Mouse (Mus musculus) layer of hippocampus, adult 2 months (tissue): ENCODE measurements at regions not wholly inside any gene's neighbourhood (a gene's known extent, or its start where the extent isn't known, plus 50 kb on each side); places are given as distances from the start of the nearest gene placed in this dataset.

Source experiments
- DNase-seq, 2 experiments: peaks; one replicate each; pipeline ENCODE4 v3.0.0; 2022; ENCODE audit warnings: low spot score in 2 of 2
- H3K27ac ChIP-seq: fragments of 200-600 bp; 2 replicates; pipeline ENCODE4 v1.8.1; 2022
- H3K4me3 ChIP-seq: fragments of 200-600 bp; 2 replicates; pipeline ENCODE4 v1.8.1; 2022; ENCODE audit warnings: mild to moderate bottlenecking
- CTCF ChIP-seq: fragments of 200-600 bp; conservative IDR thresholded peaks from 2 replicates; pipeline ENCODE4 v1.8.1; 2022; ENCODE audit warnings: antibody characterized with exemption, mild to moderate bottlenecking, moderate library complexity

DNA sequence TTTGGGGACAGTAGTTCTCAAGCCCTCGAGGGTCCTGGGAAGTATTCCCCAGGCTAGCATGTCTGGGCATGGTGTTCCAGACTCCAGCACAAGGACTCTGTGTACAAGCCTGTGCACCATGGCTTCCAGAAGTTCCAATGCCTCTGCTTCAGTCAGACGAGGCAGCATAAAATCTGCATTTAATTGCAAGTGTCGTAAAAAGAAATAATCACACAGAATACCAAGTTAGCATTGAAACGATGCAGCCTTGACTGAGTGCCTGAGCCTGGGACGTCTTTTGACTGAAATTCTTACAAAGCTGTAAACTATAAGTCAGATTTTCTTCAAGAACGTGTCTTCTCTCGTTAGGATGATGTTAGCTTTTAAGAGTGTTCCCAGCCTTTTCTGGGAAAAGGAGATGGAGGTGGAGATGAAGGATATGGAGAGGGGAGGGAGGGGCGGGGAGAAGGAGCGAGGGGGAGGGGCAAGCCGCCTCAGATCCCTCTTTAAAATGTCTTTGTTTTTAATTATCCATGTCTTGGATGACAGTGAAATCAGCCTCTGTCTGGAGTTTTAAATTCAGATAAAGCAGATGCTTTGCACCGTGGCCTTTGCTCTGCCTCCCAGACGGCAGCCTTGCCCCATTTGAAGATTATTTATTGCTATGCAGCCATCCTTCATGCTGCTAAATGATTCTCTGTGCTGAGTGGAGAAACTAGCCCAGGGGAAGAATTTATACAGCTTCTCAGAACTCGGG, 154.3 kb downstream of the Cdc5l start:
- H3K27ac ChIP-seq: no peak overlapping the region
- no peak for DNase-seq
- no peak overlapping the region for H3K4me3 ChIP-seq
- no peak for TF ChIP-seq CTCF

DNA sequence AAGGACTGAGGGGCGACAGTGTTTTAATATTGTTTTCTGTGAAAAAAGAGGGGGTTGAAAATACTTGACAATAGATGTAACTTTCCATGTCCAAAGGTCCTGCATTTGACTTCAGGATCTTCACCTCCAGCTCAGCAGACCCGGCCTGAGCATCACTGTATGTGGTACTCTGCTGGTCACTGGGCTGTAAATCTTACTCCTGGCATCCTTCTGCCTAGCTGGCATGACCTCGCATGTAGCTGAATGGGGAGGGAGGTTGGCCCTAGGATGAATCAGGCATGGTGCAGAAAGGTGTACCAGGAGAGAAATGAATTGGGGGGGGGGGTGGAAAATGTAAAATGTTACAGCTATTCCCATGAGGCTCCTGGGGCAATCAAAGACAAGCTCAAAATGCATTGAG, 156.0 kb downstream of the Cdc5l start:
- H3K27ac ChIP-seq: no peak overlapping the region
- DNase-seq: no peak
- TF ChIP-seq CTCF: no peak
- H3K4me3 ChIP-seq: no peak overlapping the region

DNA sequence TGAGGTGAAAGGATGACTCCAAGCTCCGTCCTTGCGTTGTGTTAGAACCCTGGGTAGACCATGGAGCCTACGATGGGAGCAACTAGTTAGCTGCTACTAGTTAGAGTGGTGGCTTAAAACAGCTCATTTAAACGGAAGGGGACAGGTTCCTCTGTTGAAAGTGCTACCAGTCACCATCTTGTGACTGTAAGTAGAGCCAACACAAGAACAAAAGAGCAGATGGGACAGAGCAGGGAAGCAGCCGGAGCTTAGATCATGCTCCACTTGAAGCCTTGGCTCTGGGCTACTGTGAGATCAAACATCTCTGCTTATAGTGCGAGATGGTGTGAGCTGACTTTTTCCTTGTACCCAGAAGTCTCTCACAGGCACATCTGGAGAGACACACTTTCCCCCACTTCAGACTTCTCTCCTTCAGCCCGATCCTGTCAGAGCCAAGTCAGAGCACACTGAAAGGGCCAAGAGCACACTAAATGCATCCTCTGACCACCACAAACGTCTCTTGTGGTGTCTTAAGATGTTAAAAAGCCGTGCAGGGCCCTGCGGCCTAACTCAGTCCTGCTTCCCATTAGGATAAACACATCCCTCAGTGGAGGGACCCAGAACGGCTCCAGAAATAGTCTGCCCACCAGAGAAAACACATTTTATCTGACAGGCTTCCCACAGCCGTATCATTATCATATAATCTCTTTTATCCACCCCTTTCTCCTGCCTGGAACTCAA, 156.7 kb downstream of the Cdc5l start:
- DNase-seq: no peak
- TF ChIP-seq CTCF: no peak
- Histone ChIP-seq H3K4me3 (no peak overlapping the region), H3K27ac (no peak overlapping the region)

DNA sequence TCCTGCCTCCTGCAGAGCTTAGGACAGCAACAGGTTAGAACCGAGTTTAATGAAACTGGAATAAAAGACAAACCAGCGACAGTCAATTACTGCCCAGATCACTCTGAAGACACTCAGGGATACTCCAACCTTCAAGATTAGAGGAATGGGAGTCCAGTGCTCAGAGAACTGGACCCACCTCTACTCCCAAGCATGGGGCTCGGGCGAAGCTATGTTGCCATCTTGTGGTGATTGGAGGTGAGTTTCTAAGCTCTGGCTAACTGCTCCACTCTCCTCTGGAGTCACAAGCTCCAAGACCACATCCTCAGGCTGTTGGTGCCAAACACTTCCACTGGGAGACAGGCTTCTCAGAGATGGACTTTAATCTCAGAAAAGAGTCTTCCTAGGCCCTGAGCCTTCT, 158.6 kb downstream of the Cdc5l start:
- H3K27ac ChIP-seq: no peak overlapping the region
- DNase-seq: no peak
- peak; percentile 69 for TF ChIP-seq CTCF

DNA sequence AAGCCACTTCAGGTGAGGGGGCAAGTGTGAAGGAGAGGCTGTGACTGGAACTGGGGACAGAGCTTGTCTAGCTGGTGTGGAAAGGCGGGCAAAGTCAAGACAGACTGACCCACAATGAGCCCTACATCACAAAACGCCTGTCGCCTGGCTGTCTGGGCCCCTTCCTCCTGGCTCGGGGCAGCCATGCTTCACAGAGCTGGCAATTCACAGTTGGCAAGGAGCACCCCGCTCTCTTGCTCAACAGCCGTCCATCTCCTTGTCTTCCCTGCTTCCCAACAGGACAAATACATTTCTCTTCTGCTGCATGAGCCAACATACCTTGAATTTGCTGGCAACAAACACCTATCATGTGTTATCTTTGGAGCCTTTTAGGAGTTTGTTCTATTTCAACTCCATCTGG, 166.8 kb downstream of the Cdc5l start:
- DNase-seq: no peak
- no peak overlapping the region for H3K4me3 ChIP-seq
- no peak for TF ChIP-seq CTCF
- H3K27ac ChIP-seq: no peak overlapping the region

More for the DNA sequence above, 158.6 kb downstream of the Cdc5l start:
- no peak overlapping the region for H3K4me3 ChIP-seq

DNA sequence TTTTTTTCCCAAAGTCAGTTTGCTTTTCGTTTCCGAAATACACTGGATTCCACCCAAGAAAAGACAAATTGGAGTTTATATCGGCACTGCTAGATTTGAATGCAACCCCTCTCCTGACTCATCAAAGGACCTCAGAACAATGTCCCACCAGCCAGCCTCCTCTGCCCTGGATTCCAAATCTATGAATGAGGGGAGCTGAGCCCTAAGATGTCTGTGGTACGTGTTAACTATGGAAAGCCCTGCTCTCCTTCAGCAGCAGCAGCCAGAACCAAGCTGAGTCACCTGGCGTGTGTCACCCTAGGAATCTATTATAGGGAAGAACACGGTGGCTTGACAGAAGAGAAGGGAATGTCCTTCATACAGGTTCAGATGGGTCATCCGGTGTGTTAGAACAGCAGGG, 167.9 kb downstream of the Cdc5l start:
- no peak for TF ChIP-seq CTCF
- no peak for DNase-seq
- H3K27ac ChIP-seq: no peak overlapping the region

DNA sequence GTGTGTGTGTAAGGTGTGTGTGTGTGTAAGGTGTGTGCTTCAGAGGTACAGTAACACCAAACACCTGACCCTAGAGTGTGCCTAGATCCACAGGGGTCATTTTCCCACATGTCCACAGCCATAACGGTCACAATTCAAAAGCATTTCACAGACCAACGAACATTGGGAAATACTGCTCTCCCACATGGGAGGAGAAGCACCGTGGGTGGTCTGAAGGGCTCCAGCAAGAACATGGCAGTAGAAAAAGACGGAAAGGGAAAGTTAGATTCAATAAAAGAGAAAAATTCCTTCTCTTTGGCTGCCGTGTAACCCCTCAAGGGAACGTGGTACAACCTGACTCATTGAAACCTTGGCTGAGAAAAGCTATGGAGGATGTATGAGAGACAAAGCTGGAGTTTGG, 169.1 kb downstream of the Cdc5l start:
- Histone ChIP-seq H3K4me3 (no peak overlapping the region), H3K27ac (no peak overlapping the region)
- DNase-seq: no peak
- TF ChIP-seq CTCF: no peak

More for the DNA sequence above, 167.9 kb downstream of the Cdc5l start:
- H3K4me3 ChIP-seq: no peak overlapping the region

DNA sequence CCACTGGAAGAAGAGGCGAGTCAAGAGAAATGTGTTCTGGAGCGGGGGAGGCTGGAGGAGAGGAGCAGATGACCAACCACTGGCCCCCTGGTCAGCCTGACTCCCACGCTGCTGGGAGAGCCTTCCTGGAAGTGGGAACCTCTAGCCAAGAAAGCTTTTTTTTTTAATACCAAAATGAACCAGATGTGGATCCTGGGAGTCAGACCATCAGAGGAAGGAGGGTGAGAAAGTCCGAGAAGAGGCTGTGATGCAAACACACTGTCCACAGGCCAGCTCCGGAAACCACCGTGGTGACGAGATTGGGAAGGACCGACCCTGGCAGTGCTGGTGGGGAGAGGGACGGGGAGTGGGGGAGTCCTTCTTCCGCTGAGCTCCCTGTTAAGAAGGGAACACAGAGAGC, 173.1 kb downstream of the Cdc5l start:
- DNase-seq: no peak
- Histone ChIP-seq H3K27ac (no peak overlapping the region), H3K4me3 (no peak overlapping the region)
- TF ChIP-seq CTCF: no peak

DNA sequence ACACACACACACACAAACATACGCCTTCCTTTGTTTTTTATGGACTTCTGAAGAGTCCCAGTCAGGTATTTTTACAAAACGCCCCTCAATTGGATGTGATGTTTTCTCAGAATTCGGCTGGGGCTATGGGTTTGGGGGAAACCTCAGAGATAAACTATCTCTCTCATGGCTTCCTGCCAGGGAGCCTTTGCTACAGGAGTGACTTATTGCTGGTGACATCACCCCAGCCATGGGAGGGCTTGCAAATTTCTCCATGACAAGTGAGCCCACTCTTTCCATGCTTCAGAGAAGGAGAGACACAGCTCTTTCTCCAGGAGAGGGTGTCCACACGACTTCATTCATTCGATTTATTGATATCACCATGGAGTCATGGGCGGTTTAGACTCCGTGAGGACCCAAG, 175.5 kb downstream of the Cdc5l start:
- Histone ChIP-seq H3K4me3 (no peak overlapping the region), H3K27ac (no peak overlapping the region)
- no peak for TF ChIP-seq CTCF
- DNase-seq: no peak

DNA sequence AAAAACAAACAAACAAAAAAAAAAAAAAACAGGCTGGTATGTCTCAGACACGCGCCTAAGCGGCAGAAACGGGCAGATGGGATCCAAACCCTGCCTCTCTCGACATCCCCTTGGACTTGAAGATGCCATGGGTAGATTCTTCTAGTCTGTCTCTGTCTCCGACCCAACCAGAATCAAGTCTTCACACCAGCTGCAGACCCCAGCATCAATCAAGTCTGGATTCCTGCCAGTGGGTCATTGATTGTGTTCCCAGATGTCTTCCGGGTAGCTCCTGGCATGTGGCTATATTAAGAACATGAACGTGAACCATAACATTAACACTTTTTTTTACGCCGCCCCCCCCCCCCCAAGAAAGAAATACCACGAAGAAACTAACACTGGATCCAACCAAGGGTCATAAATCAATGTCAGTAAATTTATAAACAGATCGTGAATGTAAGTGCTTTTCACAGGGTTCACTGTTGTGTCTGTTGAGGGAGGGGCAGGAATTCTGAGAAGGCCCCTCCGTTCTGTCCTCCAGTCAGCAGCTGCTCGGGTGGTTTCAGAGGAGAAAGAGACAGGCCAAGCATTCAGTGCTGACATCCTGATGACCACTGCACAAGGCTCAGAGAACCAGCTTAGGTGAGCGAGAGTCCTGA, 180.8 kb downstream of the Cdc5l start:
- DNase-seq: no peak
- TF ChIP-seq CTCF: no peak

DNA sequence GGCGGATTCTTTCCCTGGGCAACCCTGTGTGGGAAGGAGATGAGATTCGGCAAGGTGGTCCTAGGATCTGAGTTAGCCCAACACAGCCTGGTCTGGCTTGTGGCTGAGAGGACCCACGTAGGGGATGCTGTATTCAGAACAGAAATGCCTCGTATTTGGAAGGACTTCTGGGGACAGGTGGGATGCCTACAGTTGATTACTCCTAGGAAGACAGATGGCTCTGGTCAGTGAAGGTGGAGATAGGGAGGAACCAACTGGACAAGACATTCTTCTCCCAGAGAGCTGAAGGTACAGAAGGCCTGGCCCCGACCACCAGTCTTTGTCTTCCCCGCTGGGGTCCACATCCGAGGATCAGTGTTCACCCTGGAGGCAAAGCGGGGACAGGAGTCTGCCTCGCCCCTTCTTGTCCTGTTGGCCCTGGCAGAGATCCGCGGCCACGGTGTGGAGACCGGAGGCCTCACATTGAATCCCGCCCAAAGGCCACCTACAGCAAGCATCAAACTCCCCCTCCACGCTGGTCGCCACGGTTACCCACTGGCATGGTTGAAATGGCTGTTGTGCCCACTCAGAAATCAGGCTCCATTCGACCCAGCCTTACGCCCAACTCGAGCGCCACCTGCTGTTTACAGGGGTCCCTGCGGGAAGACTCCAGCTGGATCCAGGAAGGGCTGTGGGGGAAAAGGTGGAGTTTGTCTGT, 182.4 kb downstream of the Cdc5l start:
- peak; percentile 65 to 89 for DNase-seq
- TF ChIP-seq CTCF: peak; percentile 84
- Histone ChIP-seq H3K4me3 (peak overlapping the region; percentile 43), H3K27ac (peak overlapping the region; percentile 71; the same call in 1 of the 2 replicates)

More for the DNA sequence above, 180.8 kb downstream of the Cdc5l start:
- Histone ChIP-seq H3K4me3 (no peak overlapping the region), H3K27ac (no peak overlapping the region)

DNA sequence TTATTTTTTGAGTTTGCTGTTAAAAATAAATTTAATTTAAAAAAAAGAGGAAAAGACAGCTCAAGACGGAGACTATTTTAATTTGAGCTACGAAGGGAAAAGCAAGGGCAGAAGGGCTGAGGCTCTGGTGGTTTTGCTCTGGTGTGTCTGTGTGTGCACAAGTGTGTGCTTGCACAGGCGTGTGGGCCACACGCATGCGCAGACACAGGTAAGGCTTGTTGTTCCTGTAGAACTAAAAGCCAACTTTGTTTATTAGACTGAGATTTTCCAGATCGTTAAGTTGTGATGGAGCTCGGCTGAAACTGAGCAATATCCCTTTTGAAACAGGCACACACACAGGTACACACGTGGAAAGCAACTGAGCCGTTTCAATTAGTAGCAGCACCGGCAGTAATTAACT, 183.1 kb downstream of the Cdc5l start:
- Histone ChIP-seq H3K4me3 (no peak overlapping the region), H3K27ac (no peak overlapping the region)
- no peak for DNase-seq
- TF ChIP-seq CTCF: no peak
